Mouse (Mus musculus): Measurements from ENCODE around the gene Gm7247. TPM values are rescaled to one million over a fixed set of nuclear protein-coding genes. Genes with fewer than 3 reads are reported as not detected.
"Not testable (repeated sequence)": the region's sequence is repeated elsewhere in the genome, so short reads cannot be mapped to it uniquely, and the experiment has no call there.

Gm7247 gene
- polyA plus RNA-seq, 1 experiment from 2014 or later: not detected

DNA sequence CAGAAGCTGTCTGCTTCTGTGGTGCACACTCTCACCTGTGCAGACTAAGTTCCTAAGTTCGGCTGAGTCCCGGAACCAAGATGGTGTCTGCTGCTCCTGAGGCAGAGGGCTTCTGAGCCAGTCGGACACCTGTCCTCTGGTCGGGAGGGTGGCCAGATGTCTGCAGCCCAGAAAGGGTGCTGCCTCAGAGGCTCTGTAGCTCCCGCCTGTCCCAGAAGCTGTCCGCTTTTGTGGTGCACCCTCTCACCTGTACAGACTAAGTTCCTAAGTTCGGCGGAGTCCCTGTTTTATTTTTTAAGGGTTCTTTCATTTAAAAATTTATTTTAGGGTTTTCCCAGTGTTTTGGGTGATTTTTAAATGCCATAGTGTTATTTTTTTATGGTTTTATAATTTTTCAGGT lies 145.9 kb downstream of the Gm7247 start:
- Histone ChIP-seq H3K4me1 (ENCODE audit: control insufficient read depth, low read depth, low read length) (no peaks in the 10 kb centered on the region), H3K36me3 (ENCODE audit: control insufficient read depth, insufficient read depth) (no peaks in the 10 kb centered on the region), H3K9me3 (replicated peaks; ENCODE audit: control insufficient read depth, low read length) (no peaks in the 10 kb centered on the region), H3K4me2 (ENCODE audit: low read depth, low read length) (no peak overlapping the region), H3K27ac (ENCODE audit: low read length) (no peak overlapping the region), H3K9ac (ENCODE audit: low read depth, low read length) (no peak overlapping the region), H3K4me3 (ENCODE audit: low read depth, low read length) (no peak overlapping the region), H3K27me3 (ENCODE audit: control insufficient read depth, insufficient read depth, low read depth, low read length) (no peaks in the 10 kb centered on the region)
- 79% methylated on average over 8 of the region's 8 CpGs for WGBS (ENCODE audit: insufficient replicate concordance)
- ATAC-seq (ENCODE audit: low read depth): no peak

DNA sequence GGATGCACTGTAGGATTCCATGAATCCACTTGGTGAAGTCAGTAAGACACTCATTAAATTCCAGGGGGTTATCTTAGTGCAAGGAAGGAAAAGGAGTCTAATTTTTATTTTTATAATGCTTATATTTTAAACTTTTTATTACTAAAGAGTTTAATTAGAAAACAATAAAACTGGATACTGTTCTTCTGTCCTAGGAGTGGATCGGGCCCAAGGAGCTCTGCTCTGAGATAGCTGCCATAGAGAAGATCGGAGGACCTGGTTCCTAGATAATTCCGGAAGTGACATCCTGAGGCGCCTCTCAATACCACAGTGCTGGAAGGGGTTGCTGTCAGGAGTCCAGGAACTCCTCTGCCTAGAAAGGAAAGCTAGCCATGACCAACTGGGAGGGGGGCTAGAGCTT lies 190.9 kb downstream of the Gm7247 start, which contains the start of gene Gm5622:
TSS of gene Gm5622 (plus strand) at position 301 of the 400 bp plus-strand sequence.
- WGBS (ENCODE audit: insufficient replicate concordance): 72% methylated on average over 4 of the region's 4 CpGs
- H3K4me2 ChIP-seq (ENCODE audit: low read depth, low read length): no peak within 1 kb of the TSS
- H3K27ac ChIP-seq (ENCODE audit: low read length): no peak within 1 kb of the TSS
- no peak for ATAC-seq (ENCODE audit: low read depth)
- H3K9me3 ChIP-seq (replicated peaks; ENCODE audit: control insufficient read depth, low read length): no peaks in the 10 kb centered on the region
- H3K4me1 ChIP-seq (ENCODE audit: control insufficient read depth, low read depth, low read length): no peaks in the 10 kb centered on the region
- no peak within 1 kb of the TSS for H3K9ac ChIP-seq (ENCODE audit: low read depth, low read length)
- H3K4me3 ChIP-seq (ENCODE audit: low read depth, low read length): no peak within 1 kb of the TSS
- no peaks in the 10 kb centered on the region for H3K36me3 ChIP-seq (ENCODE audit: control insufficient read depth, insufficient read depth)
- no peaks in the 10 kb centered on the region for H3K27me3 ChIP-seq (ENCODE audit: control insufficient read depth, insufficient read depth, low read depth, low read length)

DNA sequence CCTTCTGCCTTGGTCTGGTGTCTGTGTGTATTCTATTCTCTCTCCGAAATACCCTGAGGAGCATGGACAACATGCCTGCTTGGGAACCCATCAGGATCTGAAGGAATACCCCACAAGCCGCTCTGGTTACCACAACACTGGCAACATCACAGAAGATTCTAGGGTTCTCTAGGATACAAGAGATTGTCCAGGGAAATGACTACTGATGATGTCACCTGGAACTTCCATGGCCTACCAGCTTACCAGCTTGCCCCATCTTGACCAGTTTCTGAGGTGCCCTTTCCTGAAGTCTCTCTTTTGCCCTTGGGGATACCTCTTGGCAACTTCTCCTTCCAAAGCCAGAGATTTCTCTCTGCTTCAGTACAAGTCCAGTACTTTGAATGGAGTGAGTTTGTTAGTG lies 212.4 kb downstream of the Gm7247 start, which contains the start of gene Gm17175:
TSS of gene Gm17175 (minus strand) at position 101 of the 400 bp plus-strand sequence.
- 64% methylated on average over 2 of the region's 2 CpGs for WGBS (ENCODE audit: insufficient replicate concordance)
- H3K4me1 ChIP-seq (ENCODE audit: control insufficient read depth, low read depth, low read length); H3K27ac ChIP-seq (ENCODE audit: low read length); H3K27me3 ChIP-seq (ENCODE audit: control insufficient read depth, insufficient read depth, low read depth, low read length); H3K9ac ChIP-seq (ENCODE audit: low read depth, low read length); H3K4me2 ChIP-seq (ENCODE audit: low read depth, low read length); H3K36me3 ChIP-seq (ENCODE audit: control insufficient read depth, insufficient read depth); ATAC-seq (ENCODE audit: low read depth); H3K9me3 ChIP-seq (replicated peaks; ENCODE audit: control insufficient read depth, low read length); H3K4me3 ChIP-seq (ENCODE audit: low read depth, low read length): not testable (repeated sequence)

DNA sequence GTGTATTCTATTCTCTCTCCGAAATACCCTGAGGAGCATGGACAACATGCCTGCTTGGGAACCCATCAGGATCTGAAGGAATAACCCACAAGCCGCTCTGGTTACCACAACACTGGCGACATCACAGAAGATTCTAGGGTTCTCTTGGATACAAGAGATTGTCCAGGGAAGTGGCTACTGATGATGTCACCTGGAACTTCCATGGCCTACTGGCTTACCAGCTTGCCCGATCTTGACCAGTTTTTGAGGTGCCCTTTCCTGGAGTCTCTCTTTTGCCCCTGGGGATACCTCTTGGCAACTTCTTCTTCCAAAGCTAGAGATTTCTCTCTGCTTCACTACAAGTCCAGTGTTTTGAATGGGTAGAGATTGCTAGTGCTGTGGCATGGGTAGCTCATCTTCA lies 230.5 kb downstream of the Gm7247 start, which contains the start of gene Gm17174:
TSS of gene Gm17174 (minus strand) at position 101 of the 400 bp plus-strand sequence.
- not testable (repeated sequence) for H3K27me3 ChIP-seq (ENCODE audit: control insufficient read depth, insufficient read depth, low read depth, low read length); ATAC-seq (ENCODE audit: low read depth); H3K27ac ChIP-seq (ENCODE audit: low read length); H3K36me3 ChIP-seq (ENCODE audit: control insufficient read depth, insufficient read depth); H3K4me2 ChIP-seq (ENCODE audit: low read depth, low read length); H3K4me1 ChIP-seq (ENCODE audit: control insufficient read depth, low read depth, low read length); H3K4me3 ChIP-seq (ENCODE audit: low read depth, low read length); H3K9ac ChIP-seq (ENCODE audit: low read depth, low read length); H3K9me3 ChIP-seq (replicated peaks; ENCODE audit: control insufficient read depth, low read length)
- 69% methylated on average over 4 of the region's 4 CpGs for WGBS (ENCODE audit: insufficient replicate concordance)

DNA sequence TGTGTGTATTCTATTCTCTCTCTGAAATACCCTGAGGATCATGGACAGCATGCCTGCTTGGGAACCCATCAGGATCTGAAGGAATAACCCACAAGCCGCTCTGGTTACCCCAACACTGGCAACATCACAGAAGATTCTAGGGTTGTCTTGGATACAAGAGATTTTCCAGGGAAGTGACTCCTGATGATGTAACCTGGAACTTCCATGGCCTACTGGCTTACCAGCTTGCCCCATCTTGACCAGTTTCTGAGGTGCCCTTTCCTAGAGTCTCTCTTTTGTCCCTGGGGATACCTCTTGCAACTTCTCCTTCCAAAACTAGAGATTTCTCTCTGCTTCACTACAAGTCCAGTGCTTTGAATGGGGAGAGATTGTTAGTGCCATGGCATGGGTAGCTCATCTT lies 249.7 kb downstream of the Gm7247 start, which contains the start of gene Gm17078:
TSS of gene Gm17078 (minus strand) at position 101 of the 400 bp plus-strand sequence.
- Histone ChIP-seq H3K27me3 (ENCODE audit: control insufficient read depth, insufficient read depth, low read depth, low read length) (no peaks in the 10 kb centered on the region), H3K9me3 (replicated peaks; ENCODE audit: control insufficient read depth, low read length) (no peaks in the 10 kb centered on the region), H3K9ac (ENCODE audit: low read depth, low read length) (no peak within 1 kb of the TSS), H3K27ac (ENCODE audit: low read length) (no peak within 1 kb of the TSS), H3K4me3 (ENCODE audit: low read depth, low read length) (no peak within 1 kb of the TSS), H3K36me3 (ENCODE audit: control insufficient read depth, insufficient read depth) (no peaks in the 10 kb centered on the region), H3K4me2 (ENCODE audit: low read depth, low read length) (no peak within 1 kb of the TSS), H3K4me1 (ENCODE audit: control insufficient read depth, low read depth, low read length) (no peaks in the 10 kb centered on the region)
- no peak for ATAC-seq (ENCODE audit: low read depth)
- 56% methylated on average over 1 of the region's 1 CpGs for WGBS (ENCODE audit: insufficient replicate concordance)

Other genes with a start within 250 kb of the Gm7247 start
- not detected in 2 replicates for gene Eddm3b, start 247.3 kb upstream of the Gm7247 start, polyA plus RNA-seq (2015; fragmentation: Nextera tagmentation; extraction: Ambion mirVana)
- 2.7 and 3.2 TPM in 2 replicates for gene Rnase6, start 237.8 kb upstream of the Gm7247 start, polyA plus RNA-seq (2015; fragmentation: Nextera tagmentation; extraction: Ambion mirVana)
- 0.27 and 2.1 TPM in 2 replicates for gene Rnase1, start 215.0 kb upstream of the Gm7247 start, polyA plus RNA-seq (2015; fragmentation: Nextera tagmentation; extraction: Ambion mirVana)
- gene Rnase2b, start 199.5 kb upstream of the Gm7247 start, polyA plus RNA-seq (2015; fragmentation: Nextera tagmentation; extraction: Ambion mirVana): not detected in 2 replicates
- not detected in 2 replicates for gene Ang2, start 162.6 kb upstream of the Gm7247 start, polyA plus RNA-seq (2015; fragmentation: Nextera tagmentation; extraction: Ambion mirVana)
- gene Ear14, start 158.4 kb upstream of the Gm7247 start, polyA plus RNA-seq (2015; fragmentation: Nextera tagmentation; extraction: Ambion mirVana): not detected in 2 replicates
- not detected in 2 replicates for gene Rnase2a, start 105.6 kb upstream of the Gm7247 start, polyA plus RNA-seq (2015; fragmentation: Nextera tagmentation; extraction: Ambion mirVana)
- gene Vmn2r88, start 49.1 kb downstream of the Gm7247 start, polyA plus RNA-seq (2015; fragmentation: Nextera tagmentation; extraction: Ambion mirVana): not detected in 2 replicates
- gene Vmn2r89, start 90.1 kb downstream of the Gm7247 start, polyA plus RNA-seq (2015; fragmentation: Nextera tagmentation; extraction: Ambion mirVana): not detected in 2 replicates
- gene Gm5622, start 191.0 kb downstream of the Gm7247 start, polyA plus RNA-seq (2015; fragmentation: Nextera tagmentation; extraction: Ambion mirVana): 0.14 and 0.20 TPM in 2 replicates
- gene Gm17175, start 212.3 kb downstream of the Gm7247 start, polyA plus RNA-seq (2015; fragmentation: Nextera tagmentation; extraction: Ambion mirVana): not detected in 2 replicates
- gene Gm17174, start 230.4 kb downstream of the Gm7247 start, polyA plus RNA-seq (2015; fragmentation: Nextera tagmentation; extraction: Ambion mirVana): not detected in 2 replicates
- not detected in 2 replicates for gene Gm17078, start 249.6 kb downstream of the Gm7247 start, polyA plus RNA-seq (2015; fragmentation: Nextera tagmentation; extraction: Ambion mirVana)

All from liver, embryonic 16.5 days (tissue).